Mouse (Mus musculus) kidney, adult 2 months (tissue): ENCODE data around the gene Fezf2. TPM values are rescaled to one million over a fixed set of nuclear protein-coding genes. Genes with fewer than 3 reads are reported as not detected.

Experiments used
- DNase-seq: peaks from one replicate; pipeline ENCODE4 v3.0.0; 2021
- H3K27ac ChIP-seq: fragments of 200-500 bp; 2 replicates; pipeline ENCODE4 v1.5.1; 2012; ENCODE audit warnings: low read depth, low read length, control low read depth, inconsistent platforms; ENCODE audit not compliant: insufficient read depth
- H3K27me3 ChIP-seq: fragments of 200-500 bp; replicated peaks from 2 replicates; pipeline ENCODE4 v1.6.1; 2012; ENCODE audit warnings: mild to moderate bottlenecking, moderate library complexity, low read length, inconsistent platforms; ENCODE audit not compliant: control insufficient read depth, insufficient read depth
- H3K36me3 ChIP-seq: fragments of 200-500 bp; 2 replicates; pipeline ENCODE4 v1.6.1; 2012; ENCODE audit warnings: mild to moderate bottlenecking, moderate library complexity, low read length, inconsistent platforms; ENCODE audit not compliant: control insufficient read depth, insufficient read depth
- H3K4me1 ChIP-seq: fragments of 200-500 bp; 2 replicates; pipeline ENCODE4 v1.6.1; 2011; ENCODE audit warnings: low read length; ENCODE audit not compliant: control insufficient read depth, insufficient read depth
- H3K4me3 ChIP-seq: fragments of 200-500 bp; 2 replicates; pipeline ENCODE4 v1.5.1; 2011; ENCODE audit warnings: mild to moderate bottlenecking, low read depth, low read length, control low read depth; ENCODE audit not compliant: insufficient read depth
- CTCF ChIP-seq: fragments of 200-500 bp; conservative IDR thresholded peaks from 2 replicates; pipeline ENCODE4 v1.5.1; 2011; ENCODE audit warnings: low read depth, mild to moderate bottlenecking, control low read depth, low read length, moderate library complexity, mixed read lengths; ENCODE audit not compliant: insufficient read depth, insufficient read length
- POLR2A ChIP-seq: fragments of 200-500 bp; IDR thresholded peaks from one replicate; pipeline ENCODE4 v1.6.1; 2011; ENCODE audit warnings: low read depth, low read length, control low read depth
- WGBS: fragments of 180-500 bp; shearing (Covaris S2); methylation state at CpG from one replicate; pipeline ENCODE4 v1.1.7; 2018; 5-methylcytosine and 5-hydroxymethylcytosine counted together
- polyA plus RNA-seq: library from polyadenylated mRNA; depleted of rRNA; stranded (reverse); fragments of >200 nt; gene quantifications from 2 replicates; pipeline ENCODE4 v1.2.3, GENCODE M21; 2012

Fezf2 gene
- polyA plus RNA-seq, 1 experiment, result not detected

DNA sequence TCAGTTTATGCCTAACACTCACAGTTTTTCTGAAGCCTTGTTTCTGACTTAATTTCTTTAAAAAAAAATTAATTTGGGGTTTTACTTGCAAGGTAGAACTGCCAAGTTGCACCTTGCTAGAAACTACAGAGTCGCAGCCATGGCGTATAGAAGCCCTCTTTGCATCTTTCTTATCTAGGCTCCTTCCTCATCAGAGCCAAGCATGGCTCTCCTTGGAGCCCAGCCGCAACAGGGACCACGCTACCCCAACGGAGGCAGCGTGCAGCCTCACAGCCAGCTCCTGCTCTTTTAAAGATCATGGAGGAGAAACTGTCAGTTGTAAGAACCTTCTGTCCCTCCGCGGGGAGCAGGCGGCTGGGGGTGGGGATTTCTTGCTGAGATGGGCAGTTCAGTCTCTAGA lies 29.9 kb upstream of the Fezf2 start:
- Histone ChIP-seq H3K4me3 (no peak overlapping the region), H3K27ac (no peak overlapping the region), H3K27me3 (0 out of 2 replicates have a peak, but pooled peaks cover 1% of the 10 kb centered on the region), H3K36me3 (no peaks in the 10 kb centered on the region), H3K4me1 (no peaks in the 10 kb centered on the region)
- WGBS, result 34% methylated on average over 9 of the region's 9 CpGs
- no peak for TF ChIP-seq POLR2A
- no peak for TF ChIP-seq CTCF
- DNase-seq, result no peak

DNA sequence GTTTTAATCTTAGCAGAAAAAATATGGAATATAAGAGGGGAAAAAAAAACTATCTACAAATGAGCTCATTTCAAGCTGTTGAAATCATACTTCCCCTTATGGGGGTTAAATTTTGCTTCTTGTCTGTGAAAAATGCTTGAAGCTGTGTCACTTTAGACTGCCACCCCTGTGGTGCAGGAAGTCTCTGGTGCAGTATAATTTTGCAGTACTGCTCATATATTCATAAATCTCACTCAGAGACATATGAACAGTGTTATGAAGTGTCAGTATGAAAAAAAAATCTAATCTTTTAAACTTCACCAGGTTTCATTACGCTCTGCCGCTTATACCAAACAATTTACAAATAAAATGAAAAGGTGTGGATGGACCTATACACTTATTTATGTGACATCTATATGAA lies 29.3 kb upstream of the Fezf2 start:
- DNase-seq, result no peak
- 0 out of 2 replicates have a peak, but pooled peaks cover 1% of the 10 kb centered on the region for H3K27me3 ChIP-seq
- no peaks in the 10 kb centered on the region for H3K4me1 ChIP-seq
- TF ChIP-seq CTCF (no peak), POLR2A (no peak)
- H3K4me3 ChIP-seq, result no peak overlapping the region
- no peak overlapping the region for H3K27ac ChIP-seq
- 94% methylated on average over 2 of the region's 2 CpGs for WGBS
- no peaks in the 10 kb centered on the region for H3K36me3 ChIP-seq

DNA sequence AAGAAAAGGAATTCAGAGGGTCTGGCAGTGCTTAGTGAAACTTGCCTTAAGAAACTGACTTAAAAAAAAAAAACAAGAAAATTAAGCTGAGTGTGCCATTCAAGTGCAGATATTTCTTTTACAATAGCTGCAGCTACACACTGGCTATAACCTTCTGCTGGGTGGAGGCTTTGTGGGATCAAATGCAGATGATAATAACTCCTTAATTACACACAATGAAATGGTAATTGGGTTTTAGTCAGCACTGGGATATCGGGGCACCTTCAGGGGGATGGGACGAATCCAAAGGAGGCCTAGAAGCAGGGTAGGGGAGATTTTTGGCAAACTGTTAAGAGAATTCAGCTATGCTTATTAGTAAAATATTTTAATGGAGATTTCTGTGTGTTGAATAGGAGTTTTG lies 27.5 kb upstream of the Fezf2 start:
- Histone ChIP-seq H3K4me3 (no peak overlapping the region), H3K4me1 (no peaks in the 10 kb centered on the region), H3K36me3 (no peaks in the 10 kb centered on the region), H3K27ac (no peak overlapping the region), H3K27me3 (0 out of 2 replicates have a peak, but pooled peaks cover 2% of the 10 kb centered on the region)
- DNase-seq, result no peak
- WGBS, result 64% methylated on average over 2 of the region's 2 CpGs
- TF ChIP-seq POLR2A, result no peak
- TF ChIP-seq CTCF, result no peak

DNA sequence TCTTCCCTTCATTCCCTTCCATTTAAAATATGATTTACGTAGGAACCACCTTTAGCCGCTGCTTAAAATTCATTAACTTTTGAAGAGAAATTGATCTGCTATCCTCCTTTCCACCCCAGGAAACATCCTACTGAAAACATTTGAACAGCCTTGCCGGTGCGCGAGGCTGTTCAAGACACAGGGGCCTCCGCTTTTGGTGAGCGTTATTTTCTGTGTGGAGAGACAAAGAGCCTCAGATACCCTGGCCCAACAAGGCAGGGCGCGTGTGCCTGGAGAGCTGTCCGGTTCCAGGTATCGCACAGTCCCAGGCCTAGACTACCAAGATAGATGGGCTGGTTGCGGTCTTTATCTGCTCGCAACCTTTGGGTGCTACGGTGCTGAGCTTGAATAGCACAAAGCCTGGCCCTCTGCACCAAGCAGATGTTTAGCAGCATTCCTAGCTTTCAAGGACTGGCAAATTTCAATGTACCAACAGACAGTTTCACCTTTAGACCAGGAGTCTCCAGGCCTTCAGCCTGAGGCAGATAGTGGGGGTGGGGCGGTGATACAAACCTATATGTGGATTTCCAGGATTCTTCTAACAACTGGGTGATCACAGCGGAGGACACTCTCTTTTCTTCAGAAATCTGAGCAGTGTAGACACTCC lies 2.4 kb upstream of the Fezf2 start:
- 13% methylated on average over 16 of the region's 16 CpGs for WGBS
- H3K27ac ChIP-seq, result no peak overlapping the region
- no peak overlapping the region for H3K4me3 ChIP-seq
- H3K36me3 ChIP-seq, result no peaks in the 10 kb centered on the region
- DNase-seq, result no peak
- no peaks in the 10 kb centered on the region for H3K4me1 ChIP-seq
- H3K27me3 ChIP-seq, result no peaks in the 10 kb centered on the region; the same call in none of the 2 replicates
- no peak for TF ChIP-seq POLR2A
- no peak for TF ChIP-seq CTCF

DNA sequence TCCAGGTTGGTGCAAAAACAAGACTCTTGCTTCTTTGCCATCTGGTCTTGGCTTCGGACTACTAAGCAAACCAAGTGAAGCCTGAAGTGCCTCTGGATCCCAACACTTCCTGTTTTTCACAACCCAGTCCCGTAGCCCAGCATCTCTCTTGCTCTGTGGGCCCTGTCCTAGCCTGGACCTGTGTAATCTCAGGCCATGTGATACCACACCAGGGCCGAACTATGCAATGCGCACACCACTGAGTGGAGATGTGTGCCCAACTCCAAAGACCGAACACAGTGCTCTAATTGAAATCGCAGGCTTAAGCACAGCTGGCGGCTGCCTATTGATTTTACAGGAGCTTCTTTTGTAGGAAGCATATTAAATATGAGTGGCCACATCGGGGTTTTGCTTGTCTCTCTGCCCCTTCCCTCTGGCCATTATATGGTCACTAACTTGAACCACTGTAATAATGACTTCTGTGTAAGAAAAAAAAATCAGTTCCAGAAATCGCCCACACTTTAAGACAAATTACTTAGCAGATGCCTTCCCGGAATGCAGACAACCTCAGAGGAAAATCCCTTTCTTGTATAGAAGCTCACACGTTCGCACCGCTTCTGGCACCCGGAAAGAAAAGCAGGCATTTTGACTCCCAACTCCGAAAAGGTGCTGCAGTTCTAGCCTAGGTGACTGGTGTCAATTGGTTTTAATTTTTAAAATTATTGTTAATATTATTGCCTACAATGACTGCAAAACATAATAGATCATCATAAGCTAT lies 1.5 kb upstream of the Fezf2 start:
- WGBS, result 15% methylated on average over 15 of the region's 15 CpGs
- no peak overlapping the region for H3K27ac ChIP-seq
- H3K4me3 ChIP-seq, result no peak overlapping the region
- no peak for DNase-seq
- TF ChIP-seq POLR2A (no peak), CTCF (no peak)
- no peaks in the 10 kb centered on the region for H3K4me1 ChIP-seq
- H3K27me3 ChIP-seq, result peaks cover 3% of the 10 kb centered on the region
- no peaks in the 10 kb centered on the region for H3K36me3 ChIP-seq

DNA sequence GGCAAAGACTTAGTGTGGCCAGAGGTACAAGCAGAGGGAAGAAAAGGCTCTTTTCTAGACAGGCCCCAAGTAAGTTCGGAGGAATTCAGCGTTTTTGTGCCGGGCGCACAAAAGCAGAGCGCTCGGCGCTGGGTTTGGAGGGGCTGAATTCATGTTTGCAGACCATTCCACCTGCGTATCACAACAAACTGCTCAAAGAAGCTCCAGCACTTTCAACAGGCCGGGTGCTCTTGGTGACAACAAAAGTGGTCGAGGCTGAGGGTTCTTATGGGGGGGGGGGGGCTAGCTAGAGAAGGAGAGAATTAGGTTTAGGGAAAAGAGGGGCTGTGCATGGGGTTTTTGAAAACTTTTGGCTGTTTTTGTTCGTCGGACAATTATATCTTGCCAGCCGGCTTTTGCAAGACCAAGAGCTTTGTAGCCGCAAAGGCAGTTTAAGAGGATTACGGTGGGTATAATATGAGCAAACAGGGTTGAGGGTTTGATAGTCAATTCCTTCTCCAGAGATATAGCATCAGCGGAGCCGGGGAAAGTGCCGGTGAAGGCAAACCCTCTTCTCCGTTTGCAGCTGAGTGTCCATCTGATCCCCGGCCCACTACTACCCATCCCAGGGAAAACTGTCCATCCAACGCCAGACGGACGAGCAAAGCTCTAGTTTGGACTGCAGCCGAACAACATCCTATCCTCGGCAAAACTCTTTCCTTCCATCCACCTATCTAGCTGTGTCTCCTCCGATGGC lies 956 bp downstream of the Fezf2 start:
- H3K27ac ChIP-seq, result no peak overlapping the region
- H3K36me3 ChIP-seq, result no peaks in the 10 kb centered on the region
- TF ChIP-seq CTCF (no peak), POLR2A (no peak)
- no peak overlapping the region for H3K4me3 ChIP-seq
- WGBS, result 3% methylated on average over 26 of the region's 26 CpGs
- DNase-seq, result no peak
- peaks cover 6% of the 10 kb centered on the region for H3K27me3 ChIP-seq
- no peaks in the 10 kb centered on the region for H3K4me1 ChIP-seq
